Mouse (Mus musculus) G1E-ER4 (cell line): ENCODE measurements around the gene Dcp1b. TPM values are rescaled to one million over a fixed set of nuclear protein-coding genes. Genes with fewer than 3 reads are reported as not detected.

ENCODE experiments used
- GATA1 ChIP-seq: IDR thresholded peaks from one replicate; pipeline ENCODE4 v1.8.0; 2012; ENCODE audit warnings: low read length, inconsistent platforms
- polyA plus RNA-seq: library from polyadenylated mRNA; stranded (reverse); fragments of >175 nt; gene quantifications from 2 replicates; pipeline ENCODE4 v1.2.3, GENCODE M21; 2012

Dcp1b gene
- polyA plus RNA-seq, 1 experiment, result 14.7 TPM

DNA sequence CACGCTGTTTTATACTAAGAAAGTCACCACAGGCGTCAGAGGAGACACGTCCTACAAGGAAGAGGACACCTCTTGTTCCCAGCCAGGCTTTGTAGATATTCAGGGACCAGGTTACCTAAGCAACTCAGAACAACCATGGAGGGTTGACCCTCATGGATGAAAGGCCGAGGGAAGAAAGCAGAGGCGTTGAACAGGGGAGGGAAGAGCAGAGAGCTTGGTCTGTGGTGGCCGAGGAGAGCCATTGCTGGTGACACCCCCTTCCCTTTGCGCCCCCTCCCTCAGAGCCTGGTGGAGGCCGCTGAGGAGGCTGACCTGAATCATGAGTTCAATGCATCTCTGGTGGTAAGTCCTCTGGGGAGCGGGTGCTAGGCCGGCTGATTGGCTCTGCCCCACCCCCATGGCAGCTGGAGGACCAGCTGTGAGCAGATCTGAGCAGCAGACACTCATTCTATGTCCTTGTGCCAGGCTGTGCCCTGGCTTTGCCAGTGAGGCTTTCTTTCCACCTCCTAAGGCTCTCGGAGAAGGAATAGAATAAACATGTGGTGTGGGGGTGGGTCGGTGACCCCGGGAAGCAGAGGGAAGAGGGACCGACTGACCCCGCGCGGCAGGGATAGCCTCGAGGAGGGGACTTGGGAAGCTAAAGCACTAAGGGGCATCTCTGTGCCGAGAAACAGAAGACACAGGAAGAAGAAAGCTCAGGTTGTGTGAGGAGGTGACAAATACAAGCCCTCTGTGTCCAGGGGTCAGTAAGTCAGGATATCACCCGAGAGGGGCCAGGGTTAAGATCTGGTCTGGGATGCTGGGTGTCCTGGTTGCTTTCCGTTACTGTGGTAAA lies 66.0 kb downstream of the Dcp1b start:
- TF ChIP-seq GATA1, result no peak

DNA sequence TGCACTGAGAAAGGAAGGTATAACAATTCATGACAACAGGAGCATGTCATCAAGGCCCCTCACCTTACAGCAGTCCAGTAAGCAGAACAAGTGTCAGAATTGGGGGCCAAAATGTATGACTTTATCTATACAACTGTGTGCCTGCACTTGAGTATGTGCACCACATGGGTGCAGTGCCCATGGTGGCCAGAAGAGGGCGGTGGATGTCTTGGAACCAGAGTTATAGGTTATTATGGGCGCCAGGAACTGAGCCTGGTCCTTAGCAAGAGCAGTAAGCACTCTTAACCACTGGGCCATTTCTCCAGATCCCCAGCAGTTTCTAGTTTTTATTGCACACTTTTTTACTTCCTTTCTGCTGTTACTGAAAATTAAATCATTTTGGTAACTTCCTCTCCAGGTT lies 71.0 kb downstream of the Dcp1b start:
- no peak for TF ChIP-seq GATA1

DNA sequence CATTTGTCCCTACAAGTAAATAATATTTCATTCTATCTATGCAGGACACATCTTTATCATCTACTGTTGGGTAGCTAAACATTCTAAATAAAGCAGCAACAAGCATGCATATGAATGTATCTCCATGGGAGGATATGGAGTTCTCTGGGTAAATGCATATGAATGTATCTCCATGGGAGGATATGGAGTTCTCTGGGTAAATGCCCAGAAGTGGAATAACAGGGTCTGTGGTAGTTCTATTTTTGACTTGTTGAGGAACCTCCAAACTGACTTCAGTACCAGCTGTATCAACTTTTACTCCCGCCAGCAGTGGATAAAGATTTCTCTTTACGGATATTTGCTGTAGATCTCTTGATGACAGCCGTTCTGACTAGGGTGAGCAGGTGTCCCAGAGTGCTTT lies 73.5 kb downstream of the Dcp1b start:
- no peak for TF ChIP-seq GATA1

DNA sequence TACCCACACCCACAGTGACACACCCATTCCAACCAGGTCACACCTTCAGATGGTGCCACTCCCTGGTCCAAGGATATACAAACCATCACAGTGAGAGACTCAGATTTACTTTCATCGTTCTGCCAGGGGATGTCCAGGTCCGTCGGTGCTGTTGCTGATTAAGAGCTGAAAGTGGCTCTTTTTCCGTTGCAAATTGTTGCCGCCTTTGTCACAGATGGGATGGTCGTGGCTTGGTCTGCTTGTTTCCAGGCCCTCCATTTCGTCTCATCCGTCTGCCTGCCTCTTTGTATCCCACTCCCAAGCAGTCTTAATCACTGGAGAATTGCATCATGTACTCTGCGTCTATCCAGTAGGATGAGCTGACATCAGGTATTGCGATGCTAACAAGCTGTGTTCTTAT lies 74.7 kb downstream of the Dcp1b start:
- TF ChIP-seq GATA1, result no peak

DNA sequence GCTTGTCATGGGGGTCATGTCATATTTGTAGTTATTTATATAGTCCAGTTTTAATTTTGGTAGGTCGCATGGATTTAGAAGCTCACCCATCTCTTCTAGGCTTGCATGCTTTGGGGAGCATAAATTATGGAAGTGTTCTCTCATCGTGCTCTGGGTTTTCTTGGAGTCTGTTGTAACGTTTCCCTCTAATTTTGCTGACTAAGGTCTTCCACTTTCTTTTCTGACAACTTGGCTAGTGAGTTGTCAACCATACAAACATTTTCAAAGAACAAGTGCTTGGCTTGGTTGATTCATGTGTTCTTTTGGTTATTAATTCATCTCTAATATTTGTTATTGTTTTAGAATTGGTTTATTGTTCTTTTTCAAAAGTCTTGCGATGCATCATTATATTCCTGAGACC lies 76.7 kb downstream of the Dcp1b start:
- no peak for TF ChIP-seq GATA1

Other genes starting within 250 kb of the Dcp1b start
- not detected in 2 replicates for gene Cacna1c, start 21.2 kb downstream of the Dcp1b start, polyA plus RNA-seq
- not detected in 2 replicates for gene Cacna2d4, start 61.3 kb downstream of the Dcp1b start, polyA plus RNA-seq
- not detected in 2 replicates for gene Lrtm2, start 155.5 kb downstream of the Dcp1b start, polyA plus RNA-seq
- 24.4 and 28.6 TPM in 2 replicates for gene Adipor2, start 242.5 kb downstream of the Dcp1b start, polyA plus RNA-seq